17 mouse cellular contexts compared by ENCODE assay signal in the genomic region with DNA sequence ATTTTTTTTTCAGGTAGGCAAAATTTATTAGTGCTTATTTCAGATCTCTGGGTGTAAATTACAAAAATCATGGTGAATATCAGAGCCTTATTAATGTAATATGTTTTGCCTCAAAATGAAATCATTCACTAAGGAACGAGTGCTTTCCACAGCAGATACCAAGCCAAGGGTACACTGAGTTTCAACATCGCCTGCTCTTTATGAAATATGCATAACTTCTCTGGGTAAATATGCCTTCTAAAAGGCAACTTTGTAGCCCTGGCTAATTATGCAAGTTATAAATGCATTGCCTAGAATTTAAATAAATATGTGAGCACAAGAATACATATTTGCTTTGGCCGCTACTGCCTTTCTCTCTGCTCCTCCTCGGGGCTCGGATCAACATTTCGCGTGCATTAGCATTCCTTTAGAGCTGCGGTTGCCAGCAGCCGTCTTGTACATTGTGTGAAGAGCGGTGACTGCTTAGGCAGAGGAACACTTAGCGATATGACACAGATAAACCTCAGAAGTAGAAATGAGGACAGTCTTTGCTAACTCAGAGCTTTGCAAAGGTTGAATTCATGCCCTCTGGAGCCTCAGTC.
DNase-seq lines count a peak whose midpoint lies in the region; ATAC-seq lines count a peak whose summit lies in the region.
"Had no signal": no experiment of that assay in that cellular context is flagged by ENCODE, and none has a peak within 500 bp of the region (broad histone marks: within the 10 kb centered on the region; RNA-seq: fewer than 3 reads in every experiment).

No protein-coding gene starts in this region.

- no peaks in the 10 kb centered on the region; the same call in 1 of the 2 replicates for H3K27me3 ChIP-seq in heart, embryonic 15.5 days
- peaks cover 3% of the 10 kb centered on the region; the same call in 1 of the 2 replicates for H3K27me3 ChIP-seq in midbrain, embryonic 13.5 days
- H3K27me3 ChIP-seq in midbrain, embryonic 11.5 days (ENCODE audit: control insufficient read depth, insufficient read depth, low read length): no peaks in the 10 kb centered on the region
- H3K27me3 ChIP-seq: limb, embryonic 13.5 days; neural tube, embryonic 13.5 days; Patski had no signal

- peaks cover 19% of the 10 kb centered on the region for H3K4me1 ChIP-seq in heart, embryonic 15.5 days (replicated peaks)
- peaks cover 25% of the 10 kb centered on the region for H3K4me1 ChIP-seq in midbrain, embryonic 13.5 days (replicated peaks)
- H3K4me1 ChIP-seq in midbrain, embryonic 11.5 days (ENCODE audit: control insufficient read depth, insufficient read depth, low read length): peaks cover 4% of the 10 kb centered on the region
- H3K4me1 ChIP-seq: limb, embryonic 13.5 days had no signal

- H3K9me3 ChIP-seq in heart, embryonic 15.5 days (replicated peaks): no peaks in the 10 kb centered on the region
- H3K9me3 ChIP-seq in midbrain, embryonic 13.5 days: no peaks in the 10 kb centered on the region
- H3K9me3 ChIP-seq in midbrain, embryonic 11.5 days (ENCODE audit: control insufficient read depth, low read length): no peaks in the 10 kb centered on the region
- H3K9me3 ChIP-seq: limb, embryonic 13.5 days; megakaryocyte, embryonic 14.5 days; neural tube, embryonic 13.5 days had no signal

- DNase-seq in heart, postnatal 25 days (ENCODE audit: low spot score): no peak
- DNase-seq in midbrain, embryonic 11.5 days (ENCODE audit: low spot score, missing footprints): no peak
- DNase-seq in fat pad, adult 2 months (ENCODE audit: extremely low read depth, low read depth, low spot score): peak; percentile 16
- DNase-seq in lung, postnatal 36 days: peak; percentile 44
- no peak for DNase-seq in urinary bladder, postnatal 4 days (ENCODE audit: low spot score in 2 of 2)
- DNase-seq: adrenal gland, adult 8-10 months; gastrocnemius, postnatal 25 days; heart, postnatal 10 days; kidney, adult 9 months had no signal

- H3K4me3 ChIP-seq in heart, embryonic 15.5 days: no peak overlapping the region
- H3K4me3 ChIP-seq in midbrain, embryonic 13.5 days (replicated peaks): no peak overlapping the region
- no peak overlapping the region for H3K4me3 ChIP-seq in midbrain, embryonic 11.5 days (ENCODE audit: low read depth, low read length)
- H3K4me3 ChIP-seq: limb, embryonic 13.5 days; megakaryocyte, embryonic 14.5 days; neural tube, embryonic 13.5 days had no signal

- no peak for ATAC-seq in heart, embryonic 15.5 days (replicated peaks; ENCODE audit: insufficient number of reproducible peaks, insufficient read depth, low FRiP score, low read depth)
- ATAC-seq in midbrain, embryonic 13.5 days: peak; percentile 52; the same call in 1 of the 2 replicates
- ATAC-seq in midbrain, embryonic 11.5 days (ENCODE audit: low FRiP score): no peak
- ATAC-seq in megakaryocyte progenitor cell, adult 5-6 weeks (replicated peaks; ENCODE audit: poor library complexity): no peak
- ATAC-seq: CD4-positive, CD25-positive, alpha-beta regulatory T cell, adult 4 months; Patski had no signal

- 26% methylated on average over 11 of the region's 11 CpGs for WGBS in heart, embryonic 15.5 days
- WGBS in midbrain, embryonic 13.5 days: 14% methylated on average over 11 of the region's 11 CpGs
- WGBS in midbrain, embryonic 11.5 days: 37% methylated on average over 11 of the region's 11 CpGs

- H3K27ac ChIP-seq in heart, embryonic 15.5 days: no peak overlapping the region
- peak overlapping the region; percentile 4; the same call in 1 of the 2 replicates for H3K27ac ChIP-seq in midbrain, embryonic 13.5 days
- no peak overlapping the region for H3K27ac ChIP-seq in midbrain, embryonic 11.5 days (ENCODE audit: low read depth, low read length)
- H3K27ac ChIP-seq: limb, embryonic 13.5 days; neural tube, embryonic 13.5 days had no signal

- intact Hi-C loops in heart, postnatal 25 days (cut with DNase I): no loop called here

- H3K4me2 ChIP-seq in heart, embryonic 15.5 days: 0 out of 2 replicates have a peak overlapping the region, but pooled peaks have one; percentile 18
- peak overlapping the region; percentile 15; the same call in 1 of the 2 replicates for H3K4me2 ChIP-seq in midbrain, embryonic 13.5 days (replicated peaks)
- no peak overlapping the region for H3K4me2 ChIP-seq in midbrain, embryonic 11.5 days
- H3K4me2 ChIP-seq: limb, embryonic 13.5 days; neural tube, embryonic 13.5 days had no signal

- no peaks in the 10 kb centered on the region for H3K36me3 ChIP-seq in heart, embryonic 15.5 days
- no peaks in the 10 kb centered on the region for H3K36me3 ChIP-seq in midbrain, embryonic 13.5 days
- no peaks in the 10 kb centered on the region for H3K36me3 ChIP-seq in midbrain, embryonic 11.5 days (ENCODE audit: control insufficient read depth, insufficient read depth, low read length)
- H3K36me3 ChIP-seq: limb, embryonic 13.5 days; neural tube, embryonic 13.5 days had no signal

- H3K9ac ChIP-seq in heart, embryonic 15.5 days: no peak overlapping the region
- no peak overlapping the region for H3K9ac ChIP-seq in midbrain, embryonic 13.5 days (replicated peaks)
- H3K9ac ChIP-seq in midbrain, embryonic 11.5 days (ENCODE audit: low read length): no peak overlapping the region
- H3K9ac ChIP-seq: limb, embryonic 13.5 days; neural tube, embryonic 13.5 days had no signal

Comparison
In these comparisons a context has a peak if more than half of its experiments do, and no peak if none do; other contexts are left out.
1. DNase-seq: peak in fat pad, adult 2 months (single experiment) and lung, postnatal 36 days (single experiment); none in heart, postnatal 25 days (single experiment), midbrain, embryonic 11.5 days (single experiment) and urinary bladder, postnatal 4 days (0 of 2).